Mouse (Mus musculus) forebrain, embryonic 13.5 days (tissue): Measurements from ENCODE around the gene Mrpl54. TPM values are rescaled to one million over a fixed set of nuclear protein-coding genes. Genes with fewer than 3 reads are reported as not detected.

ENCODE experiments used
- ATAC-seq: fragments of 200-750 bp; cut with Nextera tagmentation; 2 replicates; pipeline ENCODE4 v1.8.0; 2017
- H3K27ac ChIP-seq: fragments of 300-500 bp; sonication (generic); 2 replicates; pipeline ENCODE4 v1.5.1; 2015; ENCODE audit warnings: inconsistent platforms, mild to moderate bottlenecking, moderate library complexity
- H3K27me3 ChIP-seq: fragments of 300-500 bp; sonication (generic); 2 replicates; pipeline ENCODE4 v1.6.1; 2015; ENCODE audit warnings: mild to moderate bottlenecking, inconsistent platforms
- H3K36me3 ChIP-seq: fragments of 300-500 bp; sonication (generic); 2 replicates; pipeline ENCODE4 v1.6.1; 2015; ENCODE audit warnings: mild to moderate bottlenecking, inconsistent platforms; ENCODE audit not compliant: poor library complexity, severe bottlenecking
- H3K4me1 ChIP-seq: fragments of 300-500 bp; sonication (generic); 2 replicates; pipeline ENCODE4 v1.6.1; 2015; ENCODE audit warnings: inconsistent platforms
- H3K4me2 ChIP-seq: fragments of 300-500 bp; sonication (generic); 2 replicates; pipeline ENCODE4 v1.6.1; 2015; ENCODE audit warnings: inconsistent platforms, mild to moderate bottlenecking, moderate library complexity
- H3K4me3 ChIP-seq: fragments of 300-500 bp; sonication (generic); 2 replicates; pipeline ENCODE4 v1.5.1; 2015; ENCODE audit warnings: mild to moderate bottlenecking, inconsistent platforms
- H3K9ac ChIP-seq: fragments of 300-500 bp; sonication (generic); 2 replicates; pipeline ENCODE4 v1.6.1; 2015; ENCODE audit warnings: mild to moderate bottlenecking, inconsistent platforms
- H3K9me3 ChIP-seq: fragments of 300-500 bp; sonication (generic); replicated peaks from 2 replicates; pipeline ENCODE4 v1.6.1; 2016; ENCODE audit warnings: inconsistent platforms
- WGBS: fragments of 180-500 bp; shearing (Covaris S2); methylation state at CpG from one replicate; pipeline ENCODE4 v1.1.7; 2015; 5-methylcytosine and 5-hydroxymethylcytosine counted together
- polyA plus RNA-seq: library from polyadenylated mRNA; unstranded; fragments of >200 nt; fragmentation: Nextera tagmentation; extraction: Ambion mirVana; gene quantifications from 2 replicates; pipeline ENCODE4 v1.2.1, GENCODE M21; 2015

Mrpl54 gene
- polyA plus RNA-seq, 1 experiment from 2014 or later: 135 TPM

DNA sequence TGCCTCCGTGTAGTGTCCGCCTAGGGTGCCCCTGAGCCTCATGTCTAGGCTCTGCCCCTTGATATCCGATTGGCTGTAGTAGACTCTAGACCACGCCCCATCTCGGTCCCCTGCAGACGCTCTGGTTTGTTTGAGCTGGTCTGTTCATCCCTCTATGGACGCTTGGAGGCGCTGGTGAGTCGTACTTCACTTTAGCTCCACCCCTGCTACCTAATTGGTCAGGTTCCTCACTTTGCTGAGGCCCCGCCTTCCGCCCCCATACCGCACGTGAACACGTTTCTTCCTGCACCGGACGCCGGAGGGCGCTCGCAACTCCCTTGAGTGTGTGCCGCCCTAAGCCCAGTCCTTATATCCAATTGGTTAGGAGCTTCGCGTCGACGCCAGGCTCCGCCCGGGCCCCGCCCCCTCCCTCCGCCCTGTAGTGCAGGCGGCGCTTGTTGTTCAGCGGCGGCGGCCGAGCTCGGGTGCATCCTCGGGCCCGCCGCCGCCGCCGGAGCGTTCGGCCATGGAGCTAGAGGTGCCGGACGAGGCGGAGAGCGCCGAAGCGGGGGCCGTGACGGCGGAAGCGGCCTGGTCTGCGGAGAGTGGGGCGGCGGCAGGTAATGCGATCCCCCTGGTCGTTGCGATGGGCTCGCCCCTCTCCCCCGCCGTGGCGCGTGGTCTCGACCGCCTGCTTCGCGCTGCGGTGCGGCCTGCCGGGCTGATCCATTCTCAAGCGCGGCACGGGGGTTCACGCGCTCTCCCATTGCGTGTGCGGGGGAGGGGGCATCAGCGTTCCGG, 26.0 kb upstream of the Mrpl54 start, which contains the start of gene Pip5k1c:
TSS of gene Pip5k1c (plus strand) at position 410 of the 780 bp plus-strand sequence.
- peaks cover 10% of the 10 kb centered on the region for H3K36me3 ChIP-seq
- H3K4me1 ChIP-seq: peaks cover 49% of the 10 kb centered on the region
- peak within 1 kb of the TSS; percentile 92 for H3K9ac ChIP-seq
- H3K27ac ChIP-seq: peak within 1 kb of the TSS; percentile 93
- 1% methylated on average over 42 of the region's 80 CpGs for WGBS
- peaks cover 18% of the 10 kb centered on the region for H3K27me3 ChIP-seq
- H3K4me2 ChIP-seq: peak within 1 kb of the TSS; percentile 92
- peak; percentile 95 for ATAC-seq
- H3K4me3 ChIP-seq: peak within 1 kb of the TSS; percentile 89
- no peaks in the 10 kb centered on the region for H3K9me3 ChIP-seq

DNA sequence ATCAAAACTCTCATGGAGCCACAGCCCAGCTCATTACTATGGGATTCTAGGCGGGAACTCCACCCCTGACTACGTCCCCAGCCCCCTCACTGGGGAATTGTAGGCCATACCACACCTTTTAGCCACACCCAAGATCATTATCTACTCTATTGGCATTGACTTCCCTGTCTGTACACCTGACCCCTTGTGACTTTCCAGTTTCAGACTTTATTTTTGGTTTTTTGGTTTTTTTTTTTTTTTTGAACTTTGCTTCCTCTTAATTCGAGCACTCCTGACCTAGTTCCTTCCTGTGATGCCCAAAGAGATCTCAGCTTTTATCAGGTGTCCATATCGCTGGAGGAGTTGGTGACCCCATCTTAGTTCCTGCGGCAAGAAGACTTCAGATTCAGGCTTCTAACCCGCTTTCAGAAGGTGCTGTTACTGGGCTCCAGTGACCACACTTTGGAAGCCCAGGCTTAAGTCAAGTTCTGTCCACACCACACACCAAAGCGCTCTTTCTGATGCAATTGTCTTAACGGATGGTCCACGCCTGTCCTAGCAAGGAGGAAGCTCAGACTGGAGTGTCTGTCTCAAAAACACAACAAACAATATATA, 24.9 kb upstream of the Mrpl54 start, which contains the start of gene Tjp3:
TSS of gene Tjp3 (minus strand) at position 71 of the 594 bp plus-strand sequence.
- Histone ChIP-seq H3K4me3 (peak within 1 kb of the TSS; percentile 89; the same call in 1 of the 2 replicates), H3K4me2 (peak within 1 kb of the TSS; percentile 92), H3K36me3 (peaks cover 10% of the 10 kb centered on the region), H3K9me3 (no peaks in the 10 kb centered on the region), H3K27me3 (peaks cover 18% of the 10 kb centered on the region), H3K9ac (peak within 1 kb of the TSS; percentile 18), H3K27ac (no peak within 1 kb of the TSS; the same call in 1 of the 2 replicates), H3K4me1 (peaks cover 48% of the 10 kb centered on the region)
- ATAC-seq: no peak
- WGBS: 77% methylated on average over 9 of the region's 9 CpGs

DNA sequence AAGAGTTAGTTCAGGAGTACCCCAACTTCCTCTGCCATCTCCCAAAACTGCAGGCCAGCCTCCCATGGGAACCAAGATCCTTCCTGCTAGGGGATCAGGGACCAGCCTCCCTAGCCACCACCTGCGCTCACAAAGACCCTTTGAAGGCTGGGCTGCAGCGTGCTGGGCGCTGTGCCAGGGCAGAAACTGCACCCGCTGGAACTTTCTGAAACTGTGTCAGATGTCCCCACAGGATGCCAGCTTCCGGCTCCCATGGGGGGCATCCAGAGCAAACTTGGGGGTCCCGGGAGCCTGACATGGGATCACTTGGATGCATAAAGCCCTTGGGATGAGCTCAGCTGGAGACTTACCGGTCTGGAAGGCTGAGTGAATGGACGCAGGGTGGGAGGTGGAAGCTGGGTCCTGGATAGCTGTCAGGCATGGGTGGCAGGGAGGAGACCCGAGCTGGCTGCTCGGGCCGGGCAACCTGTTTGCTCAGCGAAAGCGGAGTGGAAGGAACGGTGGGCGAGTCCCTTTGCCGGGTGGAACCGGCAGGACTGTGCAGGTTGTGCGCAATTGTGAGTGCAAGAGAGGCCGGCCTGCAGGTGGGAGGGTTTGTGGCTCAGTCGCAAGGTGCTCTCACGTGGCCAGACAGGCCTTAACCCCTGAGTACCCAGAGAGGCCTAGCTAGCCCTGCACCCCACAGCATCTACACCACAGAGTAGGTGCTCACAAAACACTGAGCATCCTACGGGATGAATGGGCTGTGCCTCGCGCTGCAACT, 24.1 kb upstream of the Mrpl54 start:
- no peak for ATAC-seq
- Histone ChIP-seq H3K4me3 (no peak overlapping the region), H3K9me3 (no peaks in the 10 kb centered on the region), H3K27me3 (peaks cover 18% of the 10 kb centered on the region), H3K27ac (no peak overlapping the region; the same call in 1 of the 2 replicates), H3K9ac (peak overlapping the region; percentile 18), H3K4me2 (peak overlapping the region; percentile 33), H3K36me3 (0 out of 2 replicates have a peak, but pooled peaks cover 6% of the 10 kb centered on the region), H3K4me1 (peaks cover 44% of the 10 kb centered on the region)
- WGBS: 13% methylated on average over 24 of the region's 24 CpGs

DNA sequence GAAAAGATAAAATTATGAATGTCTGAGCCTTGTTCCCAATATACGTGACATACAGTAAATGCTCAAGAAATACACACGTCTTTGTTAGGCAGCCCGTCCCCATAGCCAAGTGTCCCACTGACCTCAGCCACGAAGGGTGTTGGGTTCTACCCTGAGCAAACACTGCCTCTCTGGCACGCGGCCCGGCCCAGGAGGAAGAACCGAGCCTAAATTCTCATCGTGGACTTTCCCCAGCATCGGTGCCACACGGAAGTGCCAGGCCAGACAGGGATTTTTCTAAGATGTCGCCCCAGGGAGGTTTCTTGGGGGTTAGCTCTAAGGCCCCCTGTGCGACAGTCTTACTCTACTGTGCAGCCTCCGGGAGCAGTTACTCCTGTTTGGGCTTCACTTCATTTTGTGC, 23.1 kb upstream of the Mrpl54 start:
- H3K4me3 ChIP-seq: no peak overlapping the region
- no peak overlapping the region for H3K27ac ChIP-seq
- ATAC-seq: no peak
- H3K9ac ChIP-seq: no peak overlapping the region
- no peaks in the 10 kb centered on the region for H3K9me3 ChIP-seq
- H3K27me3 ChIP-seq: peaks cover 25% of the 10 kb centered on the region
- H3K4me2 ChIP-seq: no peak overlapping the region
- H3K4me1 ChIP-seq: peaks cover 40% of the 10 kb centered on the region
- WGBS: 68% methylated on average over 14 of the region's 14 CpGs
- H3K36me3 ChIP-seq: no peaks in the 10 kb centered on the region

DNA sequence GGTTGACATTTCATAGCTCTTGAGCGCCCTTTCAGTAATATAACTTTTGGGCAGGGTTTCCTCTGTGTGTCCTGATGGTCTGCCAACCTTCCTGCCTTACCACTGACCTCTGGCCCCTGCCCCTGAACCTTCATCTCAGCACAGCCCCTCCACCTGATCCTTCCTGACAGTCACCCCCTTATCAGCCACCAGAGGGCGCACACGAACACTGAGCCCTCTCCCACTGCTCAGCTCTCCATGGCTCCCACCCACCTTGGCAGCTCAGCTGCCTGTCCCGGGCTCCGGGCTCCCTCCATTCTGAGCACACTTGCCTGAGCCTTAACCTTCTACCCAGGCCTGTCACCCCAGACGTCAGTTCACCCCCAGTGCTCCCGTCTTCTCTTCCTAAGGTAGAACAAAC, 22.5 kb upstream of the Mrpl54 start:
- no peak overlapping the region for H3K27ac ChIP-seq
- no peaks in the 10 kb centered on the region for H3K36me3 ChIP-seq
- H3K9ac ChIP-seq: no peak overlapping the region
- no peak overlapping the region for H3K4me2 ChIP-seq
- H3K27me3 ChIP-seq: peaks cover 30% of the 10 kb centered on the region
- WGBS: 0% methylated on average over 7 of the region's 7 CpGs
- no peak for ATAC-seq
- H3K4me1 ChIP-seq: peaks cover 35% of the 10 kb centered on the region
- no peak overlapping the region for H3K4me3 ChIP-seq
- H3K9me3 ChIP-seq: no peaks in the 10 kb centered on the region

DNA sequence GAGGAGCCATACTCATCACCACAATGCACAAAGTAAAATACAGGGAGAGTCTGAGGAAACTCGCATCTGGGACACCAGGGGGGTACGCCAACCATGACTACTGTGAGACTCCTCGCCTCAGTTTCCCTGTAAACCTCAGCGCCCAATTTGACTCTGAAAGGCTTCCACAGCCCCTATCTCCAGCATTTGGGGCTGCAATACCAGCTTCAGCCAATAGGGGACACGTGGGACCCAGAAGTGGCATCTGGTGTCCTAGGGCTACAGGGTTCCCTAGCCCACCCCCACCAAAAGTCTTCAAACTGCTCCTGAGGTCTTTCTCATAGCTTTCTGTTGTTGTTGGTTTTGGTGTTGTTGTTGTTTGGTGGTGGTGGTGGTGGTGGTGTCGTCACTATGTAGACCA, 21.9 kb upstream of the Mrpl54 start:
- Histone ChIP-seq H3K4me1 (peaks cover 28% of the 10 kb centered on the region), H3K9me3 (no peaks in the 10 kb centered on the region), H3K27me3 (peaks cover 37% of the 10 kb centered on the region), H3K4me2 (no peak overlapping the region), H3K36me3 (no peaks in the 10 kb centered on the region), H3K27ac (no peak overlapping the region), H3K9ac (no peak overlapping the region), H3K4me3 (no peak overlapping the region)
- WGBS: 27% methylated on average over 6 of the region's 6 CpGs
- no peak for ATAC-seq

DNA sequence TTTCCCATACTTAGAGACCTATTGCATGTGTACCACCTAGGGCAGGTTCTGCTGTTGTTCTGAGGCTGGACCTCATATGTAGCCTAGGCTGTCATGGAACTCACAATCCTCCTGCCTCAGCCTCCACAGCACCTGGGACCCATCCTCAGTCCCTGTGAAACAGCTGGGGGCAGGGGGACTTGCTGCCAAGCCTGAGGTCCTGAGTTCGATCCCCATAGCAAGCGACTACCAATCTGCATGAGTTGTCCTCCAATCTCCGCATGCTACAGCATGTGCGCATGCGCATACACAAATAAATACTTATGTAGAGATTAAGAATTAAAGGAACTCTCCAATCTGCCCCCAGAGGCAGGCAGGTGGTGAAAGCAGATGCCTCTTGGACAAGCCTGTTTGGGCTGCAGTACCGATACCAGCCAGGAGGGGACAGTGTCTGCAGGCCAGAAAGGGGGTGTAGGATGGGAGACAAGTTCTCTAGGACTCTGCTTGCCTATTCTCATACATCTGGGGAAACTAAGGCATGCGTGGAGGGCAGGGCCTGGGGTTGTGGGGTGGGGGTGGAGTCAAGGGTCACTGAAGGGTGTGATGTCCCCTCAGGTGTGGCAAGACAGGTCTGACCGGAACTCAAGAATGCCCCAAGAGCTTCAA, 20.9 kb upstream of the Mrpl54 start:
- Histone ChIP-seq H3K27me3 (peaks cover 41% of the 10 kb centered on the region), H3K4me2 (no peak overlapping the region)

DNA sequence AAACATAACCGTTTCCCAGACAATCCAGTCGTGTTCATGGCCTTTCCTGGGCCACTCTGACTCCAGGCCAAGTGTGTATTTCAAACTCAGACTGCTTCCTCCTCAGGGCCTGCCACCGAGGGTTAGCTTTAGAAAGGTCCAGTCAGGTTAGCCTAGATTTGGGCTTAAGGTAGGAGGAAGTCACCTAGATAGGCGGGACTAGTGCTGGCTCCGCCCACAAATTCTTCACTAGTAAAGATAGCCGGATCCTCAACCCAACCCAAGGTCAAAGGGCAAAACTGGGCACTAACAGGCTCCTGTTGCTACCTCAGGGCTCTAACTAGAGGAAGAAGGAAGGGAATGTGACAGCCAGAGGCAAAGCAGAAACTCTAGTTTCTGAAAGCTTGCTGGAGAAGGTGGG, 19.9 kb upstream of the Mrpl54 start:
- Histone ChIP-seq H3K4me2 (no peak overlapping the region), H3K27me3 (peaks cover 41% of the 10 kb centered on the region), H3K4me1 (peaks cover 26% of the 10 kb centered on the region), H3K36me3 (no peaks in the 10 kb centered on the region), H3K9me3 (no peaks in the 10 kb centered on the region), H3K9ac (no peak overlapping the region), H3K4me3 (no peak overlapping the region), H3K27ac (no peak overlapping the region)
- 46% methylated on average over 6 of the region's 6 CpGs for WGBS
- ATAC-seq: no peak

More for the DNA sequence above, 20.9 kb upstream of the Mrpl54 start:
- no peak for ATAC-seq
- H3K9ac ChIP-seq: no peak overlapping the region
- H3K27ac ChIP-seq: no peak overlapping the region
- H3K9me3 ChIP-seq: no peaks in the 10 kb centered on the region
- WGBS: 62% methylated on average over 8 of the region's 8 CpGs
- peaks cover 26% of the 10 kb centered on the region for H3K4me1 ChIP-seq
- no peak overlapping the region for H3K4me3 ChIP-seq
- H3K36me3 ChIP-seq: no peaks in the 10 kb centered on the region

DNA sequence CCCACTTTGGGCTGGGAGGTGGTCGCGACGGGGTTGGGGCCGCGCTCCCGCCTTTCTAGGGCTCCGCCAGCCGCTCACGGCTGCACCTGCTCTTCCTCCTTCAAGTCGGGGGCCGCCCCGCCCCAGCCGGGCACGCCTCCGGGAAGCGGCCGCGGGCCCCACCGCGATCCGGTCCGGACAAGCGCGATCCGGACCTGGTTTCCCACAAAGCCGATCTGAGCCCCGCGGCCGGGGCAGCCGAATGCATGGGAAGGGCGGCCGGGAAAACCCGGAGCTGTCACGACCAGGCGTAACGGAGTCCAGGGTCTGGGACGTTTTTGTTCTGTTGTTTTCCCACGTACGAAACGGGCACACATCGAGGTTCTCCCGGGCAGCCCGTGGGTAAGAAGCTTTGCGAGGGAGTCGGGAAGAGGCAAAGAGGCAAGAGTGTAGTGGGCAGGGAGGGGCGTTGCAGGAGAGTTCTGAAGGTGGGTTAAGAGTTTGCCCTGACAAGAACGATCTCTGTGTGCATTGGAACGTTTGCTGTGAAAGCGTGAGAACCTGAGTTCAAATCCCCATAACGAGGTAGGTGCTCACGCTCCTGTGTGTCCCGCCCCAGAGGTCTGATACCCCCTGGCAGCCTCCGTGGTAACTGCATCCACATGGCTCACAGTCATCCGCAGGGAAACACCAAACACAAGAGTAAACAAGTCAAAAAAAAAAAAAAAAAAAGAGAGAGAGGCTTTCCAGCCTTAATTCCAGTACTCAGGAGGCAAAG, 19.1 kb upstream of the Mrpl54 start:
- Histone ChIP-seq H3K9ac (peak overlapping the region; percentile 66), H3K4me2 (peak overlapping the region; percentile 72), H3K27me3 (peaks cover 35% of the 10 kb centered on the region), H3K9me3 (no peaks in the 10 kb centered on the region), H3K4me1 (peaks cover 20% of the 10 kb centered on the region), H3K4me3 (peak overlapping the region; percentile 47), H3K36me3 (no peaks in the 10 kb centered on the region), H3K27ac (no peak overlapping the region)
- WGBS: 1% methylated on average over 54 of the region's 54 CpGs
- ATAC-seq: peak; percentile 83

DNA sequence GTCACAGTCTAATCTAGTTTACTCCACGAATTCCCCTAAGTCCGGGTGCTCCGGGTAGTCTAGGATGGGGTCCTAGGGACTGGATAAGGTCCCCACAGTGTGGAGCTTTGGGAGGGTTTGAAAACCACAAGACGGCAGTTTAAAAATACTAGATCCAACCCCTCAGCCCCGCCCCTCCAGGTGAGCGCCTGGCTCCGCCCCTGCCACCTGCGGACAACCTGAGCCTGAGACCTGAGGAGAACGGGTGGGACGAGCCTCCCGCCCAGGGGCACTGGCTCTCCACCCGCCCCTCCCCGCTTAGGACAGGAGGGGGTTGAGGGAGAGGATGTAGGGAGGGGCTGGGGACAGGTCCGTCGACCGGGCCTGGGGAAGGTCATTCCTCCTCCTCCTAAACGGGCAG, 18.0 kb upstream of the Mrpl54 start:
- no peak overlapping the region for H3K9ac ChIP-seq
- H3K36me3 ChIP-seq: no peaks in the 10 kb centered on the region
- peak overlapping the region; percentile 72 for H3K4me2 ChIP-seq
- no peaks in the 10 kb centered on the region for H3K9me3 ChIP-seq
- no peak overlapping the region for H3K27ac ChIP-seq
- H3K4me1 ChIP-seq: peaks cover 9% of the 10 kb centered on the region
- peaks cover 23% of the 10 kb centered on the region for H3K27me3 ChIP-seq
- H3K4me3 ChIP-seq: peak overlapping the region; percentile 47; the same call in 1 of the 2 replicates
- WGBS: 14% methylated on average over 17 of the region's 17 CpGs
- ATAC-seq: no peak

DNA sequence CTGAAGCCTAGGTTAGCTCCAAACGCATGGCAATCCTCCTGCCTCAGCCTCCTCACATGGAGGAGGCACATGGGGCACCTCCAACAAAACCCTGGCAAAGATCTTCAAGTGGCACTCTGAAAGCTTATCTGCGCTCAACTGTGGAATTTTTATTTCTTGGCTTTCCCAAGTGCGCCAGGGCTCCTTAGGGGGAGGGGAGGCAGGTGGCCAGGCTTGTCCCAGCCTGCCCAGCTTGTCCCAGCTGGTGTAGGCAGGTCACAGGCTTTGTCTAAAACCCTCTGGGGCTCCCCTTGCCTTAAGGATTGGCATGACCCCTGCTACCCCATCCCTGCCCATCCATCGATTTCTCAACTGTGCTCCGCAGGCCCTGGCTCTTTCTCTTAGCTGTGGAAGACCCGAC, 17.5 kb upstream of the Mrpl54 start:
- peaks cover 23% of the 10 kb centered on the region for H3K27me3 ChIP-seq
- H3K4me1 ChIP-seq: peaks cover 6% of the 10 kb centered on the region
- no peak for ATAC-seq
- no peak overlapping the region for H3K4me2 ChIP-seq
- H3K9me3 ChIP-seq: no peaks in the 10 kb centered on the region
- no peak overlapping the region for H3K4me3 ChIP-seq
- no peaks in the 10 kb centered on the region for H3K36me3 ChIP-seq
- no peak overlapping the region for H3K9ac ChIP-seq
- H3K27ac ChIP-seq: no peak overlapping the region
- 73% methylated on average over 6 of the region's 6 CpGs for WGBS
